Mouse (Mus musculus) liver, adult 2 months (tissue): ENCODE measurements around the gene Mlip.

Experiments used
- CTCF ChIP-seq: fragments of 200-500 bp; IDR thresholded peaks from 2 replicates; pipeline ENCODE4 v1.5.1; 2011; ENCODE audit warnings: low read depth, low read length, control low read depth
- POLR2A ChIP-seq: fragments of 200-500 bp; IDR thresholded peaks from 2 replicates; pipeline ENCODE4 v1.6.1; 2011; ENCODE audit warnings: low read length, control low read depth; ENCODE audit not compliant: insufficient read depth; ENCODE audit errors: extremely low read depth

- no peak for TF ChIP-seq POLR2A
- no peak for TF ChIP-seq CTCF
These were observed 31.9 kb upstream of the Mlip start for GRCm38 (mm10) chr9:77384651-77385050.
